Mouse (Mus musculus): Measurements from ENCODE around the gene Mtx2. TPM values are rescaled to one million over a fixed set of nuclear protein-coding genes. Genes with fewer than 3 reads are reported as not detected.

Mtx2 gene
- polyA plus RNA-seq, 1 experiment = 57.9 TPM

GRCm38 (mm10) chr2:74894061-74894460, 68.5 kb downstream of the Mtx2 start:
- Histone ChIP-seq H3K27me3 (ENCODE audit: control insufficient read depth, insufficient read depth, low read length) (no peaks in the 10 kb centered on the region; the same call in 1 of the 2 replicates), H3K27ac (ENCODE audit: insufficient read depth, low read length) (no peak overlapping the region), H3K4me3 (replicated peaks; ENCODE audit: insufficient read depth, low read depth, low read length) (no peak overlapping the region), H3K4me1 (ENCODE audit: control insufficient read depth, insufficient read depth, low read length) (no peaks in the 10 kb centered on the region)
- WGBS = 64% methylated on average over 2 of the region's 2 CpGs
- DNase-seq = no peak
- TF ChIP-seq POLR2A (IDR thresholded peaks at IDR 0.05; ENCODE audit: borderline replicate concordance, insufficient read depth, low read length) (no peak), CTCF (IDR thresholded peaks at IDR 0.05; ENCODE audit: borderline replicate concordance, insufficient read depth, low read depth, low read length) (no peak)

DNA sequence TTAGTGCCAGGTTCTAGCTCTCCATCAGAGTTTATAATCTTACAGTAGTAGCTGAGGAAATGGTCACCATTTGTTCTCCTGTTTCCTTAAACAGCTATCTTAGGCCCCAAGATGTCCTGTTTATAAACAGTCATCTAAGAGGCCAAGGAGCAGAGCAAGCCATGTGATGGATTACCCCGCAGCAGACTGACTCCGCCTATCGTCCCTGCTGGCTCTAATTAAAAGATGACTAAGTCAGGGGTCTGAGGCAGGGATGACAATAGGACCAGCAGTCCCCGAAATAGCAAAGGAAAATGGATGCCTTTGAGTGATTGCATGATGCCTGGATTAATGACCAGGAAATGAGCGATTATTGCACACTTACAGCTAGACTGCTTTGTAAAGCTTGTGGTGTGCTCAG, 74.4 kb downstream of the Mtx2 start:
- no peak for DNase-seq
- 42% methylated on average over 5 of the region's 5 CpGs for WGBS
- Histone ChIP-seq H3K4me1 (ENCODE audit: control insufficient read depth, insufficient read depth, low read length) (no peaks in the 10 kb centered on the region), H3K27me3 (ENCODE audit: control insufficient read depth, insufficient read depth, low read length) (no peaks in the 10 kb centered on the region; the same call in 1 of the 2 replicates), H3K4me3 (replicated peaks; ENCODE audit: insufficient read depth, low read depth, low read length) (no peak overlapping the region), H3K27ac (ENCODE audit: insufficient read depth, low read length) (no peak overlapping the region)
- TF ChIP-seq POLR2A (IDR thresholded peaks at IDR 0.05; ENCODE audit: borderline replicate concordance, insufficient read depth, low read length) (no peak), CTCF (IDR thresholded peaks at IDR 0.05; ENCODE audit: borderline replicate concordance, insufficient read depth, low read depth, low read length) (no peak)

DNA sequence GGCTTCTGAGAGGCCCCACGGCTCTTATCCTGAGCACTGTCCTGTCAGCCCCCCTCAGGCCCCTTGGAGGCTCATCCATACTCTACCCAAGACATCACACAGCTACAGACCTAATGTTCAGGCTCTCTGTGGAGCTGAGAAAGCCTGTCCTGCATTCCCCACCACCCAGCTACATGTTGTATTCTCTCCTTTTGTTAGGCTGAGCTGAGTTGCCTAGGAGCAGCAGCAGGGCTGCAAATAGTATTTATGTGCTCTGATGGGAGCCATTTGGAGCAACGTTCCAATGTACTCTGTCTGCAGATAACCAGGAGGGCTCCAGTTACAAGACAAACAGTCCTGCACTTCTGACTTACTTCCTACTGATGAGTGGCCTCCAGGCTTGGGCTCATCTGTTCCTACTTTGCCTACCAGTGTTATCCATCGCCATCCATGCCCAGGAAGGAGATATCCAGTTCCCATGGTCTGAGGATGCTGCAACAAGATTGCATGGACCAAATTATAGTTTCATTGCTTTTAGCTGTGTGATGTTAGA, 76.2 kb downstream of the Mtx2 start:
- Histone ChIP-seq H3K27ac (ENCODE audit: insufficient read depth, low read length) (no peak overlapping the region), H3K27me3 (ENCODE audit: control insufficient read depth, insufficient read depth, low read length) (no peaks in the 10 kb centered on the region; the same call in 1 of the 2 replicates), H3K4me3 (replicated peaks; ENCODE audit: insufficient read depth, low read depth, low read length) (no peak overlapping the region), H3K4me1 (ENCODE audit: control insufficient read depth, insufficient read depth, low read length) (0 out of 2 replicates have a peak, but pooled peaks cover under 1% of the 10 kb centered on the region)
- no peak for TF ChIP-seq CTCF (IDR thresholded peaks at IDR 0.05; ENCODE audit: borderline replicate concordance, insufficient read depth, low read depth, low read length)
- no peak for DNase-seq
- WGBS = 34% methylated on average over 3 of the region's 3 CpGs

- Histone ChIP-seq H3K4me3 (replicated peaks; ENCODE audit: insufficient read depth, low read depth, low read length) (no peak overlapping the region), H3K27ac (ENCODE audit: insufficient read depth, low read length) (no peak overlapping the region), H3K27me3 (ENCODE audit: control insufficient read depth, insufficient read depth, low read length) (no peaks in the 10 kb centered on the region; the same call in 1 of the 2 replicates), H3K4me1 (ENCODE audit: control insufficient read depth, insufficient read depth, low read length) (0 out of 2 replicates have a peak, but pooled peaks cover 2% of the 10 kb centered on the region)
- TF ChIP-seq CTCF (IDR thresholded peaks at IDR 0.05; ENCODE audit: borderline replicate concordance, insufficient read depth, low read depth, low read length) = no peak
- no peak for TF ChIP-seq POLR2A (IDR thresholded peaks at IDR 0.05; ENCODE audit: borderline replicate concordance, insufficient read depth, low read length)
- WGBS = 64% methylated on average over 19 of the region's 19 CpGs
- no peak for DNase-seq
These were observed 82.0 kb downstream of the Mtx2 start for GRCm38 (mm10) chr2:74907368-74908291.

DNA sequence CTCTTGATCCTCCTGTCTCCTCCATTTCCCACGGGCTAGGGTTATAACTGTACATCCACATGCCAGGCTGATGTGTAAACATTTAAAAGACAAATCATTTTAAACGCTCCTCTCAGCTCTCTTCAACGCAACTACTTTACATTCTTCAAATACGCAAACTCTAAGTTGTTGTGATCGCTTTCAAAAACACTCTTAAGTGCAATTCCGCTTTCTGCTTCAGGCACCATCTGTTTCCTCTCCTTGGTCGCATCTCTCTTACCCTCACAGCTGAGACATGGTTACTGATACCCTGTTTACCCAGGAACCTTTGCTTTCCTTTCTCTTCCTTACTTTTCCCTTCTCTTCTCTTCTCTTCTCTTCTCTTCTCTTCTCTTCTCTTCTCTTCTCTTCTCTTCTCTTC, 86.4 kb downstream of the Mtx2 start:
- Histone ChIP-seq H3K27me3 (ENCODE audit: control insufficient read depth, insufficient read depth, low read length) (no peaks in the 10 kb centered on the region), H3K4me1 (ENCODE audit: control insufficient read depth, insufficient read depth, low read length) (0 out of 2 replicates have a peak, but pooled peaks cover under 1% of the 10 kb centered on the region), H3K27ac (ENCODE audit: insufficient read depth, low read length) (no peak overlapping the region), H3K4me3 (replicated peaks; ENCODE audit: insufficient read depth, low read depth, low read length) (no peak overlapping the region)
- no peak for DNase-seq
- 79% methylated on average over 7 of the region's 7 CpGs for WGBS
- TF ChIP-seq CTCF (IDR thresholded peaks at IDR 0.05; ENCODE audit: borderline replicate concordance, insufficient read depth, low read depth, low read length) = no peak
- no peak for TF ChIP-seq POLR2A (IDR thresholded peaks at IDR 0.05; ENCODE audit: borderline replicate concordance, insufficient read depth, low read length)

DNA sequence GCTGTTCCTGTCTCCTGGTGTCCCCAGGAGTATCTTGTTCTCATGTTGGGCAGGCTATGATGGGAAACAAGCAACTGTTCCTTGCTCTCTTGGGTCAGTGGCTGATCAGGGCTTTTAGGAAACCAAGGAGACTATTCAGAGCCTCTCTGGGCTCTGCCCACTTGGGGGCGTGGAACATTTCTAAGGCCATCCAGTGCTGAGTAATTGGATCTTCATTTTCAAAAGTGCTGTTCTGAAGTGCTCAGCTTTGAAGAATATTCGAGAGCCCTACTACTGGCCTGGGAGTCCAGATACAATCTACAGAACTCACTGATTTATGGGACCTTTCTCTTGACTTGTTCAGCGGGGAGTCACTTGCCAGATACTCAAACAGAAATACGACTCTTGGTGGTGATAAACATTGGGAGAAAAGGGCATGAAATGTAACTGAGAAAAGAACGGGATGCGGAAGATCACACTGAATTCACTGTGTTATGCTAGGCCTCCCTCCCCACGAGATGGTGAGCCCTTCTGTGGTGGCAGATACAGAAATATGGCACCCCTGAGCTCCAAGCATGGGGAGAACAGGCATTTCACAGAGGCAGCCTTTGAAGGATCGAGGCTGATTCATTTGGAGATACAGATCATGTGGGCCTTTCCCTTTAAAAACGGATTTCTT, 92.4 kb downstream of the Mtx2 start:
- Histone ChIP-seq H3K27me3 (ENCODE audit: control insufficient read depth, insufficient read depth, low read length) (no peaks in the 10 kb centered on the region), H3K4me1 (ENCODE audit: control insufficient read depth, insufficient read depth, low read length) (no peaks in the 10 kb centered on the region), H3K27ac (ENCODE audit: insufficient read depth, low read length) (no peak overlapping the region), H3K4me3 (replicated peaks; ENCODE audit: insufficient read depth, low read depth, low read length) (no peak overlapping the region)
- WGBS = 78% methylated on average over 9 of the region's 9 CpGs
- no peak for DNase-seq
- TF ChIP-seq CTCF (IDR thresholded peaks at IDR 0.05; ENCODE audit: borderline replicate concordance, insufficient read depth, low read depth, low read length) = no peak
- TF ChIP-seq POLR2A (IDR thresholded peaks at IDR 0.05; ENCODE audit: borderline replicate concordance, insufficient read depth, low read length) = no peak

DNA sequence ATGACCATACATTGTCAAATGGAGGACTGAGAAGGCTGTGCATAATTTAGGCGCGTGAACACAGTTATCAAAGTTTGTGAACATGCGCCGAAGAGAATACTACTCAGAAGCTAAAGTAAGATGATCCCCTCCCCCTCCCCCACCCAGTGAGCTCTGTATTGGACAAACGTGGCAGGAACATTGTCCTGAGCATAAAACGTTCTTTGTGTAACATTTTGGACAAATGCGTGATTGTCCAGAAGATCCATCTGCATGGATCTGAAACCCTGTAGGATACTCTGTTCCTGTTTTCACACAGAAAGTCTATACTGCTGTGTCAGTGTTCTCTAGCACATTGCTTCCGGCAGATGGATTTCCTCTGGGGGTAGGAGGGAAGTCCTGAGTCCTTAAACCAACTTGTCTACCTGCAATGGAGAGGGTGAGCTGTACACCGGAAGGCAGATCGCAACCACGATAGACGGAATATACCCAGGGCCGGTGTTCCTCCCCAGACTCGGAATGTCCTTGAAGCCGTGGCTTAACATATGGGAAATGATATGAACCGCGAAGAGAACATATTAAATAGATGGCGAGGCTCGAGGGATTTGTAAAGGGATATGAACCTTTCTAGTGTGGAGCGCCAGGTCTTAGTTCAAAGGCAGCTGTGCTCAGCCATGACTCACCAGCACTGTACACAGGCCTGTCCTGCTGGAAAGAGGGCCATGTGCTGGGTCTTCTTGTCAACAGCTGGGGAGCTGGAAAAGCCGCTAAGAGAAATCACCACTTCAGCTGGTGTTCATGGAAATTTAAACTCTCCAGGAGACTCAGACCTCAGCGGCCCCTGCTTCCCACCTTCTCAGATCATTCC, 100.6 kb downstream of the Mtx2 start:
- peak in 1 of 2 experiments; percentile 2 for DNase-seq

More for the DNA sequence above, 100.6 kb downstream of the Mtx2 start:
- Histone ChIP-seq H3K27ac (ENCODE audit: insufficient read depth, low read length) (no peak overlapping the region), H3K4me3 (replicated peaks; ENCODE audit: insufficient read depth, low read depth, low read length) (no peak overlapping the region), H3K4me1 (ENCODE audit: control insufficient read depth, insufficient read depth, low read length) (no peaks in the 10 kb centered on the region), H3K27me3 (ENCODE audit: control insufficient read depth, insufficient read depth, low read length) (no peaks in the 10 kb centered on the region)
- no peak for TF ChIP-seq POLR2A (IDR thresholded peaks at IDR 0.05; ENCODE audit: borderline replicate concordance, insufficient read depth, low read length)
- TF ChIP-seq CTCF (IDR thresholded peaks at IDR 0.05; ENCODE audit: borderline replicate concordance, insufficient read depth, low read depth, low read length) = no peak
- WGBS = 79% methylated on average over 22 of the region's 22 CpGs

Other genes with a start within 250 kb of the Mtx2 start
- gene Lnpk, start 246.4 kb upstream of the Mtx2 start, polyA plus RNA-seq (2012; rRNA removed) = 24.7 and 26.3 TPM in 2 replicates
- 0.48 and 0.64 TPM in 2 replicates for gene Evx2, start 166.2 kb upstream of the Mtx2 start, polyA plus RNA-seq (2012; rRNA removed)
- 0.10 TPM in 1 of 2 replicates, not detected in the other for gene Hoxd13, start 157.5 kb upstream of the Mtx2 start, polyA plus RNA-seq (2012; rRNA removed)
- gene Hoxd12, start 150.8 kb upstream of the Mtx2 start, polyA plus RNA-seq (2012; rRNA removed) = not detected in 2 replicates
- gene Hoxd11, start 146.2 kb upstream of the Mtx2 start, polyA plus RNA-seq (2012; rRNA removed) = not detected in 2 replicates
- not detected in 2 replicates for gene Hoxd10, start 133.9 kb upstream of the Mtx2 start, polyA plus RNA-seq (2012; rRNA removed)
- gene Hoxd9, start 128.1 kb upstream of the Mtx2 start, polyA plus RNA-seq (2012; rRNA removed) = not detected in 2 replicates
- gene Hoxd8, start 121.2 kb upstream of the Mtx2 start, polyA plus RNA-seq (2012; rRNA removed) = 0.05 TPM in 1 of 2 replicates, not detected in the other
- gene Hoxd3, start 113.9 kb upstream of the Mtx2 start, polyA plus RNA-seq (2012; rRNA removed) = 5.4 and 5.7 TPM in 2 replicates
- 2.6 and 2.8 TPM in 2 replicates for gene Hoxd4, start 113.9 kb upstream of the Mtx2 start, polyA plus RNA-seq (2012; rRNA removed)
- 0.16 and 0.22 TPM in 2 replicates for gene Gm28230, start 99.1 kb upstream of the Mtx2 start, polyA plus RNA-seq (2012; rRNA removed)
- 0.70 and 0.77 TPM in 2 replicates for gene Hoxd1, start 62.8 kb upstream of the Mtx2 start, polyA plus RNA-seq (2012; rRNA removed)

All from cerebellum, adult 2 months (tissue).